Mouse (Mus musculus) ES-Bruce4 (cell line): ENCODE results near the gene Hist1h2bn.

ENCODE experiments used
- CTCF ChIP-seq: IDR thresholded peaks from one replicate; pipeline ENCODE4 v1.8.1; 2011; ENCODE audit warnings: low read depth, low read length
- POLR2A ChIP-seq: IDR thresholded peaks from one replicate; pipeline ENCODE4 v1.8.1; 2011; ENCODE audit warnings: low read length; ENCODE audit not compliant: insufficient read depth

DNA sequence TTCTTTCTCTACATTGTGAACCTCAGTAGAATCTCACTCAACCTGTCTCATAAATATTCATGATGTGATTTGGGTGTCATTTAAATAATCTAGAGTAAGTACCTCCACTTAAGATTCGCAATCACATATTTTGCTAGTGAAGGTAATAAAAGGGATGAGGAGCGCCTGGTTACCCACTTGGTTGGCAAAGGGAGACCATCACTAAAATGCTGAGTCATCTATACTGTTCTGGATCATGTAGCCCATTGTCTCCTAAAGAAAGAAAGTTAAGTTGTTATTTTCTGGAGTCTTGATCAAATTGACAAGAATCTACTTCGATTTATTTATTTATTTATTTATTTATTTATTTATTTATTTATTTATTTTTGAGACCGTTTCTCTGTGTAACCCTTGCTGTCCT lies 47.3 kb upstream of the Hist1h2bn start:
- TF ChIP-seq CTCF = no peak
- no peak for TF ChIP-seq POLR2A
